Mouse (Mus musculus) adrenal gland, adult 18-20 months (tissue): Measurements from ENCODE around the gene Mboat2. TPM values are rescaled to one million over a fixed set of nuclear protein-coding genes. Genes with fewer than 3 reads are reported as not detected.
A peak's percentile ranks its signal among the peaks of the same experiment; 100 is the strongest.

Source experiments
- DNase-seq, 2 experiments: peaks; one replicate each; pipeline ENCODE4 v3.0.0; 2021 to 2022; ENCODE audit warnings: low spot score in 2 of 2
- long read RNA-seq, 2 experiments: library from polyadenylated mRNA; stranded (forward); transcript quantifications; one replicate each; pipeline ENCODE4 v2.0.0; 2021
- total RNA-seq, 2 experiments: library from RNA; stranded (reverse); gene quantifications; 1 replicate in 1 of 2; 2 replicates in 1 of 2; pipeline ENCODE4 v1.2.3; 2021

Mboat2 gene
- 10 to 100 TPM; 16.9 to 22.8 TPM for total RNA-seq
- long read RNA-seq, experiment 1, full-length matches to known transcripts, result 10 of 15 reads
- long read RNA-seq, experiment 1, partial matches to known transcripts, result 0 of 15 reads
- long read RNA-seq, experiment 1, other reads (novel, unspliced or antisense), result 5 of 15 reads
- long read RNA-seq, experiment 2, full-length matches to known transcripts, result 20 of 27 reads
- long read RNA-seq, experiment 2, partial matches to known transcripts, result 0 of 27 reads
- long read RNA-seq, experiment 2, other reads (novel, unspliced or antisense), result 7 of 27 reads

DNA sequence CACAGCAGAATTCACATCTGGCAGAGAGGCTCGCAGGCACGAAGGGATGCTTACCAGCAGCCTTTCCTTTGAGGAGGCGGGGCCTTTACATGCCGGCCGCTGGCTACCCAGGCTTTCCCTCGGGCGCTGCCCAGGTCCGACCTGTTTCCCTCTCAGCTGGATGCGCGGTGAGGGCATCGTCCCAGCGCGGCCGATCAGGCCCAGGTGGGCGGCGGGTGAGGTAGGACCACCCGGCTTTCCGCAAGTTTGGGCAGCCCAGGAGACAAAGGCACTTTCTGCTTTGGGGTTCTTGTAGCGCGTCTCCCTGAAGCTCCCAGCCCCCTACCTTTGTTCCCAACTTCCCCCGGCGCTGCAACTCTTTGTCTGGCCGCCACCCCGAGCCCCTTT is at the start of gene Mboat2:
Gene Mboat2 (plus strand): TSS at position 114 of the 387 bp plus-strand sequence.
- peak; percentile 39 to 46 for DNase-seq

DNA sequence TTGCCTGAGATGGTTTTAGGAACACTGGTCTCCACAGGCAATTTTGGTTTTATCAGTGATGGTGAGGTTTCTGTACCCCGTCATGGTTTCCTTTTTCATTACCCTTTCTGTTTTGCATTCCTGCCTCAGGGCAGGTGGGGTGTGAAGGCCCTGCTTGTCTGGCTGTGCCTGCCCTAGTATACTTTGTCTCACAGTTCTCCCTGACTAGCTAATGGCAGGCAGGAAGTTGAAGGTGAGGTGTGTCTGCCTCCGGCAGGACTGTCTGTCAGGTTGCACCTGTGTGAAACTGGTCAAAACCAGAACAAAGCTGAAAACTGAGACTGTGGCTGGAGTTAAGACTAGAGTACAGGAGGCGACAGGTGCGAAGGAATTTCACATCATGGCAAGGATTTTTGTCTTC is 46.9 kb upstream of the Mboat2 start:
- DNase-seq, result no peak

DNA sequence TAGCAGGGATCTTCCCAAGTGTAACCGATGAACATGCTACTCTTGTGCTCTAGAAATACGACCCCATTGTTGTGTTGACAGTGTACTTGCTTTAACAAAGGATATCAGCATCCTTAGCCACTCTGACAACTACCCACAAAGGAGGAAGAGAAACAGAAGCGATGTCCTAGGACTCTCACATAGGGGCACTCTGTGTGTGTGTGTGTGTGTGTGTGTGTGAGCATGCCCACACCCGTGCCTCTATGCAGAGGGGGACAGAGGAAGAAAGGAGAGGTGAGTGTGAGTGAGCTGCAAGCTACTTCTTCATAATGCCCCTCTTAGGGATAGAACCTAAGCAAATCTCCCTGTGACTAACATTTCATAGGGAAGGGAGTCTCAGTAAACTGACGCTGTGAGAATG is 44.8 kb upstream of the Mboat2 start:
- DNase-seq, result no peak

DNA sequence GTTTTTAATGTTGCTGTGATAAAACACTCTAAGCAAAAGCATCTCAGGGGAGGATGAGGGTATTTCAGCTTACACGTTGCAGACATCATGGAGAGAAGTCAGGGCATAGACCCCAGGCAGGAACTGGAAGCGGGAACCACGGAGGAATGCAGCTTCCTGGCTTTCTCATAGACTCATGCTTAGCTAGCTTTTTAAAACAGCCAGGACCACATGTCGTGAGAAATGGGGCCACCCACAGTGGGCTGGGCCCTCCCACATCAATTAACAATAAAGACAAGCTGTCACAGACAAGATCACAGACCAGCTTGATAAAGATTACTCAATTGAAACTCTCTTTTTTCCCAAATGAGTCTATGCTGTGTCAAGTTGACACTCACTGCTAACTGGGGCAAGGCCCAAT is 44.4 kb upstream of the Mboat2 start:
- DNase-seq, result no peak

DNA sequence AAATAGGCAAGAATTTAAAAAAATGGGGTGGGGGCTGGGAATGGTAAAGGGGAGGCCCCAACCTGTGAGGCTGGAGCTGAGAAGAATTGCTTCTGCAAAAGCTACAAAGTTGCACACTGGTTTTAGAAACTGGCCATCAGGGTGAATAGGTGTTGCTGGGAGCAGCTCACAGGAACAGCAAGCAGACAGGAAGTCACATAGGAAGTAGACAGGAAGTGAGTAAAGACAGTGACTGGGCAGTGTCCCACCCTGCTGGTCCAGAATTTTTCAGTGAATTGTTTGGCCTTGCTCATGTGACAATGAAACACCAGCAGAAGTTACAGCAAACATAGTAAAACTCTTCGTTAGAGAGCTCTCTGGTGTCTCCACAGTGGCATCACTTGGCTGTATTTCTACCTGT is 41.0 kb upstream of the Mboat2 start:
- DNase-seq, result no peak

DNA sequence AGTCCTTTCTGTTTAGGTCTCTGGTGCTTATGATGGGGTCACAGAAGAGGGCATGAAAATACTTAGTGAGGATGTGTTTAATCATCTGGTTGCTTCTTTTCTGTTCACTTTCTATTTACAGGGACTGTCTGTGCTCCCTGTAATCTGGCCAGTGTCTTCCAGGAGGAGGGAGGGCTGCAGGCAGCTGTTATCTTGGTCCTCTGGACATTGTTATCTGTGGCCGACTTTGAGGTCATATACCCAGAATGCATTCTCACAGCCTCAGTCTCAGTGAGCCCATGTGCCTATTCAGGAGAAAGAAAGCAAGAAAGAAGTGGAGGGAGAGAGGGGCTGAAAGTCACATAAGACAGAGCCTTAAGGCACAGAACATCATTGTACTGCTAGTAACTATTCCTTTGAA is 19.4 kb upstream of the Mboat2 start:
- no peak for DNase-seq

DNA sequence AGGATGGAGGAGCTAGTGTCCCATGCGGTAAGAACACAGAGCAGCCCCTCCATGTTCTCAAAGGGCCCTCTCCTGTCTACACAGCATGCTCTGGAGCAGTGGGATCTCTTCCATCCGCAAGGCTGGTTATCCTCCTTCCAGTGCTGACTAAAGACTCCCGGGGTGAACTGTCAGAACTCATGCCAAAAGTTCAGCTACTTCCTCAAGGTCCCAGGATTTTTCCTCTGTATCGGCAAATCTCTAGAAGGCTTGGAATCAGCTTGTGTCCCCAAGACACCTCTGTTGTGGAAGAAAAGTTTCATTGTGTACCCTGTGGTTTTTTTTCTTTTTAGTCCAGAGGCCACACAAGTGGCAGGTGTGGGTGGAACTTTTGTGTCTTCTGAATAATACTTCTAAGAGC is 18.8 kb upstream of the Mboat2 start:
- no peak for DNase-seq

DNA sequence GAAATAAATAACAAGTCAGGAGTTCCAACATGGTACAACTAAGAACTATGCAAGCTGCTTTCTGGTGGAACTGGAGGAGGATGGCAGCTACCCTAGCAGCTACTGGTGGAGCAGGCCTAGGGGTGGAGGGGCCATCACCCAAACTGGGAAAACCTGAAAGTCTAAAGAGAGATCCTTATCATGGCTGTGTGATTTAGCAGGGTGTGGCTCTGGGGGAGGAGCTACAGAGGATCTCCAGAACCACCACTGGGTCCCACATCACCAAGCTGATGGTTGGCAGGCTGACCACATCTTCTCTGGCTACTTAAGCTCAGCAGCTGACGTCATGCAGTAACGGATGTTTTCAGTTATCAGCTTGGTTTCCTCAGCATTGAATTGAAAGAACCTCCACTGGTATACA is 7.8 kb upstream of the Mboat2 start:
- no peak for DNase-seq

DNA sequence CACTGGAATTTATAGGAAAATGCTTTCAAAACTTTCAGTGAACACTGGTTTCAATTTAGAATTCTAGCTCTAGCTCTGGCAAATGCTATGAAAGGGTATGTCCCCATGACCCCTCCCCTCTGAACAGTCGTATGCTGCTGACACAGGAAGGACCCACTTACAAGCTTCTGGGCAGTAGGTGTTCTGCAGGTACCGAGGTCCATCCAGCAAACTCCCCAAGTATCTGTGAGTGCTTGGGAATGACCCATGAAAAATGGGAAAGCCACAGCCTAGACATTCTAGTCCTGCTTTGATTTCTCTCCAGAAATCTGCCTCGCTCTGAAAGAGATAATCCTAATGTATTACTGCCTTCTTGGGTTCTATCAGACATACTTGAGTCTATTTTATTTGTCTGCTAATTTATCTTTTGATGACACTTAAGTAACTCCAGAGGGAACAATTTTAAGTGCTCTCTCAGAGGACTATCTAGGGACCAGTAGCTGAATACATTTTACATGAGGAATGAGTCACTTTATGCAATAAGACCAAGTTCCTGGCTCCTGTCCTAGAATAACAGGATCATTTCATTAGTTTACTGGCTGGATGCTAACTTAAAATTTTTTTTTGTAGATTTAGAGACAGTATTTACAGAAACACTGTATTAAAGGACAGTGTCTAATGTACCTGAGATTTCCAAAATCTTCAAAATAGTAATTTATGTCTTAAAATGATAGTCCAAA is 6.9 kb upstream of the Mboat2 start:
- DNase-seq, result no peak

DNA sequence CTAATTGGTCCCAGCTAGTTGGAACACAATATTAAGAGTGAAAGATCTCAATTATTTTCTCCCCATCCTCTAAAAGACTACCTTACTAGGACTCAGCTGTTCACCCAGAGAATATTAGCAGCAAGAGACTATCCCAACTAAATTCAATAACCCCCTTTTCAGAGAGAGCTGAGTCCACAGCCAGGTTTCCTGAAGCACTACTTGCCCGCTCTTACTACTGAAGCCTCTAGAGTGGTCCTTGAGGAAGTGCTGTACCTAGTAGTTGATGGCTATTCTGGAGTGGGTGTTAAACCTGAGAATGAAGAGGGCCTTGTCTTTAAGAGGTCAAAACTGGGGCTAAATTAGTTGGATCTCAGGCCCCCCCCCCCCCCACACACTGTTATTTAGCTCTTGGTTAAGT is 593 bp upstream of the Mboat2 start:
- DNase-seq, result no peak

DNA sequence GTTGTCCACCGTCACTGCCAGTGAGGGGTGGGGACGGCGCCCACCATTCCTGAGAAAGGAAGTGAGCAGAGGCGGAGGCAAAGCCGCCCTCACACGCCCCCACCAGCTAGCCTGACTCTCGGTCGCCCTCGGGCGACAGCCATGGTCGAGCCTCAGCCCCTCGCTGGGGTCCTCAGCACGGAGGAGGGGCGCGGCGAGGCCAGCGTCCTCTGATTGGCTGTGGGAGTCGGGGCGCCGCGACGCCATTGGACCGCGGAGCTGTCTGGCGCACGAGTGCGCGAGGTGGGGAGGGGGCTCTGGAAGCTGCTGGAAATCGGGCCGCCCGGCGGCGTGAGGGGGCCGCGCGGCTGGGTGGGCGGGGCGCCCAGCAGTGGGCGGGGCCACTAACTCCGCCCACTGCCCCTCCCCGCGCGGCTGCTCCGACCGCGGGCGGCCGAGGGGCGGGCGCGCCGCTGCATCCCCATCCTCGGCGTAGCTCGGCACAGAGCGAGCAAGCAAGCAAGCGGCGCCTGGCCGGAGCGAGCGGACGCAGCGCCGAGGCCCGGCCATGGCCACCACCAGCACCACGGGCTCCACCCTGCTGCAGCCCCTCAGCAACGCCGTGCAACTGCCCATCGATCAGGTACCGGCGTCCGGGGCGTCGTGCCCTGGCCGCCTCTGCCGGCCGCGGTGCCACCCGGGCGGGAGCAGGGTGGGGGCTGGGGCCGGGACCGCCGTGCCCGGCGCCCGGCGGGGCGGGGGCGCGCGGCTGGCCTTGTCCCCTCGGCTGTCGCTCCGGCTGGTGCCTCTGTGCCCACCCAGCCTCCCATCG is 679 bp downstream of the Mboat2 start:
- peak; percentile 69 to 71 for DNase-seq

DNA sequence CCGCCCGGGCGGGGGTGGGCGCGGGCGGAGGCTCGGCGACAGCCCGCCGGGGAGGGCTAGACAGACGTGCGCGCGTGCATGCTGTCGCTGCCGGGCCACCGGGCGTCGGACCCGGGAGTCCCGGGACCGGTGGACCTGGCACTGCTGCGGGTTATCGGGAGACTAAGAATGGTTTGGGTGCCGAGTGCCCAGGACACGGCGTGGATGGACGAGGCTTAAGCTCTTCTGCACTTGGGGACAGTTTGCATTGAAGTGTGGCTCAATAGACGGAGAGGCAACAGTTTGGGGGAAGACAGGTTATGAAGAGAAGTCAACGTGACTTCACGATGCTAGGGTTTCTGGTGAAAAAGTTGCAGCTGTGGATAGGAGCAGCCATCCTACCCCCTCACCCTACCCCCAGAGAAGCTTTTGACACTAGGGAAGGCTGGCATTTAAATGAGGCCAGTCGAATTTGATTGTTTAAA is 1.3 kb downstream of the Mboat2 start:
- DNase-seq, result peak; percentile 30 to 40

DNA sequence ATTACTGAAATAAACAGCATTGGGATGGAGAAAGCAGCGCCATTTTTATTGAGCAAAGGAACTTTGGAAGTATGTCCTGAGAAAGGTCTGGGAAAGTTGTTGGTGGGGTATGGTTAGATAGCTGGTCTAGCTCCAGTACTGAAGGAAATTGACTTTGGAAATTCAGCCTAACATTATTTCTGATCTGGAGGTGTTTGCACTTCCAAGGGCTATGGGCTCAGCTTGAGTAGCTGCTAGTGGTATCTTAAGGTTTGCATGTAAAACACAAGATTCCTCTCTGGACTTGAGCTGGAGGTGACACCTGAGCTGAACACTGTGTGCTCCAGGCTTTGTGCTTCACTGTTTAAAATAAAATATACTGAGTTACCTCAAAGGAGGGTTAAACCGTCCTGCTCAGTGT is 1.8 kb downstream of the Mboat2 start:
- no peak for DNase-seq

DNA sequence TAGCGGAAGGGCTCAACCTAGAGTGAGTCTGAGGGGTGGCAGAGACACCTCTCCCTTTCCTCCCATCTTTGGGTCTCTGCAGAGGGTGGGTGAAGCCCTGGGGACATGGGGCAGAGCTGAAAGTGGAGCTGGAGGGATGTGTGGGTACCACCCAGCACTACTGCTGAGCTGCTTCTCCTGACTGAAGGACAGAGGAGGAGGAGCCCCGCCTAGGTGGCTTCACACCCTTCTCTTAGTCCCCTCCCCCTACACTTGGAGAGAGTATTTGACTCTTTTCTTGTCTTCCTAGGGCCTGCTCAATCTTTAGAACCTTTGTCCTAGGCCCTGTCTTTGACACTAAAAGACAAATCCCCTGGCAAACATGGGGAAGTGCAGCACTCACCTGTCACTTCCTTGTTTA is 7.3 kb downstream of the Mboat2 start:
- no peak for DNase-seq

DNA sequence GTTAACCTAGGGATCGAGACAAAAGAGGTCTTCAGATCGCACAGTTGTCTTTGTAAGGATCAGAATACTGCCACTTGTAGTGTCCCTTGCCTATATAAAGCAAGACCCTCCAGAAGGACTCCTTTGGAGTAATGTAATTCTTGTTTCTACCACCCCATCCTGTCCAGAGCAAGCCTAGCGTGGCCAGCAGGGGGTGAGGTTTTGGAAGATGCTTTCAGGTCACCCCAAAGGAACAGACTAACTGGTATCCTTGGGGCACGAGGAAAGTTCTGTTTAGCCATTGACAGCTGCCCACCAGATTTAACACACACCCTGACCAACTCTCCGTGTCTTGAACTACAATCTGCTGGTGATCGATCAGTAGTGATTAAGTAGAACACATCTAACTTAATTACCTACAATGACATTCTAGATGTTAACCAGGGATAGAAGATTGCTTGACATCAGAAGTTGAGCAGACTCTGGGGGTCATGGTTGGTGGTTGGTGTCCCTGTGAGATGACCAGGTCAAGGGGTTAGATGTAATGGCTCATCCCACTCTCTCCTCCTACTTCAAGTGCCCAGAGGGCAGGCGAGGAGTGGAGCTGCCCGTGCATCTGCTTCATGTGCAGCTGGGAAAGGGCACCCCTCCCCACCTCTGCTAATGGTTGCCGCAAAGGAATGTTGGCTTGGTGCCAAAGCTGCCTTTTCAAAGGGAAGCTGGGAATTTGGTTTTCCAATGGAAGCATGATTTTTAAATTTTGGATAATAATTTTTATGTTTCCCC is 10.6 kb downstream of the Mboat2 start:
- no peak for DNase-seq

DNA sequence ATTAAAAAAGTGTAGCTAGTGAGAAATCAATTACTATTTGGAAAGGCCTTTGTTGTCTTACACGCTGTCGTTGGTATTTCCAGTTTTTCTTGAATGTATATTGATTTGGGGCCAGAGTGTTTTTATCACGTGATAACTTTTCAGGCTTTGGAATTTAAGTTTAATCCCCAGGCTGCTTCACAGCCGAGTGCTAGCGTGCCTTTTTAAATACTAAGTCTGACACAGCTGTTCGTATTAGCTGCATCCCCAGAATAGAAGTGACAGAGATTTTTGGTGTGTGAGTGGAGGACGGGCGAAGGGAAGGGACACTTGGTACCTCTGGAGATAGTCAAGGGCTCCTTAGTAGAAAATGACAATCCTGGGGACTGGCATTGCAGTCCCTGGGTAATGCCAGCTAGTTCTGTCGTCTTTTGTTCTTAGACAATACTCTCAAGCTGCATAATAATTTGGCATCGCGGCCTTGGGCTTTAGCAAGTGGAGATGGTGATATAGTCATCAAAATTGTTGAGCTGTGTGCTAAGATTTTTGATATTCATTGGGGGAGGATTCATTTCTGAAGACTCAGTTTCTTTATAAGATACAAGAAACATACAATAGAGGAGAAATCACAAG is 11.7 kb downstream of the Mboat2 start:
- DNase-seq, result no peak

DNA sequence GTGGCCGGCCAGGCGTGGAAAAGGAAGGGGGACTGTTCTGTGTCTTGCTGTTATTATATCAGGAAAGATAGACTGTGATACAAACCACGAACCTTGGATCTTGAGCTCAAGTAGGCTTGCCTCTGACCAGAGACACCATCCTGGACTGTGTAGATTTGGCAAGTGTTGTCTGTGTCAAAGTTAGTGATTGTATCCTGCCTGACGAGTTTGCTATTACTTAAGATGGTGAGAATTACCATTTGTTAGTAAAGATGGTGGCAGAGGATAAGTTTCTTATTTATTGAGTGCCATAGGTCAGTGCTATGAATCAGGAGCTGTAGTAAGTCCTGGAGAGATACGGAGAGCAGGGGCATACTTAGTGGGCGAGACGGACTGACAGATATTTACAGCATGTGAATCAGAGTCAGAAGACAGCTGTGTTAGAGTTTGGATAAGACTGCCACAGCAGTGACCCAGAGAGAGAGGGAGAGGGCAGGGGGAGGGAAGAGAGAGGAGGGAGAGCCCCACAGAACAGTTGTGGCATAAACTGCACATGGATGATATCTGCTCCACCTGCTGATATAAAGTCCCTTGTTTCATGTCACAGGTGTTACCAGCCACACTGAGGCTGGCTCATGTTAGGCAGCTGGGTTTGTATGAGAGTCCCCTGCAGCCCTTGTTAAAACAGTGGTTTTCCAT is 12.9 kb downstream of the Mboat2 start:
- DNase-seq, result no peak

DNA sequence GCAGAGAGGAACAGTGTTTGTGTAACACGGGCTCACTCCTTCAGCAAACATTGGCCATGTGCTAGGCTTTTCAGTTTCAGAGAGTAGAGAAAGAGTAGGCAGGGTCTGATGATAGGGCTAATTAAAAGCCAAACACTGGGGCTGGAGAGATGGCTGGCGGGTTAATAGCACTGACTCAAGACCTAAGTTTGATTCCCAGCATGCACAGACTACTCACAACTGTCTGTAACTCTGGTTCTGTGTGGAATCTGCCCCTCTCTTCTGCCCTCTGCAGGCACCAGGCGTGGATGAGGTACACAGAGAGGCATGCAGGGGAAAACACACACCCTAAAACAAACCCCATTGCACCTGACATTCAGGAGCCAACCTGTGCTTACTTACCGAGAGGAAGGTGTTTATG is 14.7 kb downstream of the Mboat2 start:
- DNase-seq, result no peak

DNA sequence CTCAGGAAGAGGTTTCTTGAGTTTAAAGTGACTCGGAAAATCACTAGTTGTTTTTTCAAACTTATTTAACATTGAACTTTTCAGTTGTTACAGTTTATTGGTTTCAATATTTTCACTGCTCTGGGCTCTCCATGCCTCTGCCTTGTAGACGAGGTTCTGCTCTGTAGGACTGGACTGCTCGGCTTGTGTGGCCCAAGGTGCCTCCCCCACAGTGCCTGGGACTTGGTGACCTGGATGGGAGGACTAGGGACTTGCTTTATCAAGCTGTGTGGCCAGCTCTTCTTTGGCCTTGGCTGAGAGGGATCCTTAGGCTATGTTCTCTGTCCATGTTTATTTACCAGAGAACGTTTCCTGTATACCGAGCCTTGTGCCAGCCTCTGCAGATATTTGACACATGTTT is 17.4 kb downstream of the Mboat2 start:
- no peak for DNase-seq

DNA sequence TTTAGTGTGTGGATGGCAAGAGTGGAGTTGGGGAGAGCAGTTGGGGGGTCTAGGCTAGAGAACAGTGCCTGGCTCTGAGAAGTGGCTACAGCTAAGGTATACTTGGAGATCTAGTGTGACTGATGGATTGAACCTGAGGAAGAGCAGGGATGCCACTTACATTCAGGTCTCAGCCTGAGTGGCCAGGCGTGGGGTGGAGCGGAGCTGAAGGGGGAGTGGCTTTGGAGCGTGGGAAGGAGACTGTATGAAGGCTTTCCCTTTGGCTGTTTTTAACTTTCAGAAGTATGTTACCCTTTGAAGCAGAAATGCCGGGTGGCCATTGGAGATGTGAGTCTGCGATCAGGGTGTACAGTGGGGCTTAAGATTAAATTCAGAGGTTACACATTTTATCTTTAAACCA is 26.7 kb downstream of the Mboat2 start:
- DNase-seq, result no peak
